Mouse (Mus musculus) adrenal gland, postnatal 4 days (tissue): ENCODE results near the gene Moxd1. TPM values are rescaled to one million over a fixed set of nuclear protein-coding genes. Genes with fewer than 3 reads are reported as not detected.

Experiments
- total RNA-seq, 2 experiments: library from RNA; stranded (reverse); gene quantifications; 2 replicates each; pipeline ENCODE4 v1.2.3; 2021

Gene Moxd1
- total RNA-seq, 2 experiments from 2014 or later = 2.5 TPM

Other genes starting within 250 kb of the Moxd1 start
- gene Taar6, start 237.9 kb upstream of the Moxd1 start, total RNA-seq = not detected
- gene Taar7a, start 230.0 kb upstream of the Moxd1 start, total RNA-seq = not detected
- gene Taar7b, start 223.6 kb upstream of the Moxd1 start, total RNA-seq = not detected
- not detected for gene Taar7d, start 196.3 kb upstream of the Moxd1 start, total RNA-seq
- not detected for gene Taar7e, start 185.9 kb upstream of the Moxd1 start, total RNA-seq
- gene Taar7f, start 174.0 kb upstream of the Moxd1 start, total RNA-seq = not detected
- gene Taar8a, start 147.0 kb upstream of the Moxd1 start, total RNA-seq = under 1 TPM in 1 of 2 experiments, not detected in 1; 0.51 TPM
- gene Taar8b, start 131.2 kb upstream of the Moxd1 start, total RNA-seq = not detected
- not detected for gene Taar8c, start 121.6 kb upstream of the Moxd1 start, total RNA-seq
- not detected for gene Taar9, start 114.0 kb upstream of the Moxd1 start, total RNA-seq
- gene Stx7, start 74.2 kb upstream of the Moxd1 start, total RNA-seq = 100 to 1,000 TPM in 1 of 2 experiments, 10 to 100 TPM in 1; 98.9 to 110 TPM